Comparison of ENCODE assay signal across 19 mouse cellular contexts in genomic region chr12:26543463-26543862, GRCm38 (mm10).
"Had no signal": no experiment of that assay in that cellular context is flagged by ENCODE, and none has a peak within 500 bp of the region (broad histone marks: within the 10 kb centered on the region; RNA-seq: fewer than 3 reads in every experiment).

No protein-coding gene starts in this region.

- H3K4me2 ChIP-seq: liver, embryonic 11.5 days; lung, embryonic 14.5 days; midbrain, embryonic 12.5 days; neural tube, embryonic 13.5 days; neural tube, embryonic 15.5 days had no signal

- H3K4me1 ChIP-seq: neural tube, embryonic 13.5 days; neural tube, embryonic 15.5 days had no signal

- H3K9me3 ChIP-seq: midbrain, embryonic 12.5 days; neural tube, embryonic 13.5 days; neural tube, embryonic 15.5 days had no signal

- DNase-seq: lung, adult 18-20 months; lung, embryonic 14.5 days; lung, postnatal 10 days; lung, postnatal 4 days; midbrain, embryonic 14.5 days; retina, postnatal 1 day; right cerebral cortex, adult 18-20 months; right cerebral cortex, postnatal 25 days; right cerebral cortex, postnatal 4 days; spleen, adult 18-20 months; thymus, adult 2 months; thymus, postnatal 25 days; thymus, postnatal 4 days had no signal

- H3K4me3 ChIP-seq: midbrain, embryonic 12.5 days; myocyte; neural tube, embryonic 13.5 days; neural tube, embryonic 15.5 days had no signal

- H3K9ac ChIP-seq: liver, embryonic 14.5 days; lung, embryonic 14.5 days; midbrain, embryonic 12.5 days; neural tube, embryonic 13.5 days; neural tube, embryonic 15.5 days had no signal

- H3K27ac ChIP-seq: liver, embryonic 14.5 days; neural tube, embryonic 13.5 days; neural tube, embryonic 15.5 days had no signal

- H3K27me3 ChIP-seq: midbrain, embryonic 12.5 days; neural tube, embryonic 13.5 days; neural tube, embryonic 15.5 days had no signal

- H3K36me3 ChIP-seq: midbrain, embryonic 12.5 days; neural tube, embryonic 13.5 days; neural tube, embryonic 15.5 days had no signal
